Mouse (Mus musculus) megakaryocyte, embryonic 14.5 days (primary cell): ENCODE data around the gene Gm21992.

Source experiments
- FLI1 ChIP-seq: IDR thresholded peaks from 2 replicates; pipeline ENCODE4 v1.6.1; 2012; ENCODE audit warnings: low read length, inconsistent platforms, mixed read lengths
- GATA1 ChIP-seq: IDR thresholded peaks from 3 replicates; pipeline ENCODE4 v1.6.1; 2012; ENCODE audit warnings: mixed read lengths, low read length, inconsistent platforms, borderline replicate concordance

- TF ChIP-seq GATA1, result no peak
- no peak for TF ChIP-seq FLI1
Measured at GRCm38 (mm10) chr19:4786313-4786712, 25.1 kb downstream of the Gm21992 start.
